Mouse (Mus musculus): ENCODE data around the gene Clybl. TPM values are rescaled to one million over a fixed set of nuclear protein-coding genes. Genes with fewer than 3 reads are reported as not detected.

Gene Clybl
- polyA plus RNA-seq, 1 experiment from 2014 or later, result 20.7 TPM

DNA sequence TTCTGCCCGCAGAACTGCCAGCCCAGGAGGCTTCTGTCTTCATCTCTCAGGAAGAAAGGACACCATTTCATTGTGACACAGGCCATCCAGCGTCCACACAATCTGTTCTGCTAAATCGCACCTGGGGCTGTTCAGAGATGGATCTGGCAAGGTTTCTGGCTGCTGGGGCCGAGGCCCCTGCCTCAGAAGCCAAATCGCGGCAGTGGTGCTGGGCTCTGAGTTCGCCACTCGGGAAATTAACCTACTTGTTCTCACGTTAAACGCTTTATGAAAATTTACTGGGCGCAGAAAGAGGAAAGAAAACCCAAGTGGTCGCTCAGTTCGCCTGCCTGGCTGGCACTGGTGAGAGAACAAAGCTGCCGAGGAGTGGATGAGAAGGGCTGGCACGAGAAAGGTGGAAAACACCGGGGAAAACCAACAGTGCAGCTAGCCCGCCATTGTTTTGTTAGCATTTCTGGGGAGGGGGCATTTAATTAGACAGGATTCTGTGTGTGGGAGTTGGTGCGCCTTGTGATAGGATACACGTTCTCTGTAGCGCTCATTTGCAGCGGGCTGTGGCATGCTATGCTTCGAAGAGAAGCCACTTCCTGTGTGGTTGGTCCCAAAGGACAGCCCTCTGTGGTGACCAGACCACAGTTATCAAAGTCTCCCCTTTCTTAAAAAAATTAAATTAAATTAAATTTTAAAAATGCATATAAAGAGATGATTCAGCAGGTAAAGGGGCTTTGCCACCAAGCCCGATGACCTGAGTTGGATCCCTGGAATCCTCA lies 177.8 kb downstream of the Clybl start:
- H3K36me3 ChIP-seq (ENCODE audit: insufficient read depth), result no peaks in the 10 kb centered on the region
- H3K4me3 ChIP-seq (ENCODE audit: low read depth, low read length), result no peak overlapping the region
- DNase-seq, result no peak
- no peak overlapping the region for H3K9ac ChIP-seq
- H3K27me3 ChIP-seq (ENCODE audit: insufficient read depth, low read length), result no peaks in the 10 kb centered on the region
- no peaks in the 10 kb centered on the region for H3K9me3 ChIP-seq (ENCODE audit: low read depth, low read length)
- WGBS, result 82% methylated on average over 23 of the region's 23 CpGs
- no peak for TF ChIP-seq CTCF (IDR thresholded peaks at IDR 0.05; ENCODE audit: low read depth)
- H3K4me1 ChIP-seq (ENCODE audit: insufficient read depth), result no peaks in the 10 kb centered on the region
- H3K4me2 ChIP-seq, result no peak overlapping the region
- no peak for ATAC-seq (ENCODE audit: insufficient read depth)
- H3K27ac ChIP-seq (ENCODE audit: low read depth), result no peak overlapping the region

DNA sequence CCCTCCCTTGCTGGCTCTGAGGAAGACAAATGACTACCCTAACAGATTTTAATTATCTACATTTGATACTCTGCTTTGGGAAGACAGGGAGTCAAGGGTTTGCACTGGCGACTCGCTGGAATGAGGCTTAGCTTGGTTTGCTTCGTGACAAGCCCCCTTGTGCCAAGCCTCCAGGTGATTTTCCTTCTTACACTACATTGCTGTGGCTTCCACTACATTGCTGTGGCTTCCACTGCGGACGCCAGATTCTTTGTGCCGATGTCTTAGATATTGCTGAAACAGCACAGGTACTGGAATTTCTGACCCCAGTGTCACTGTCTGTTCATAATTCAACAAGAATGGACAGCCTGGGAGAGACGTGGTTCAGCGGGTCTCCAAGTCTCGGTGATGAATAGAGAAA lies 180.3 kb downstream of the Clybl start:
- ATAC-seq (ENCODE audit: insufficient read depth) (no peak), DNase-seq (no peak)
- no peak overlapping the region for H3K4me3 ChIP-seq (ENCODE audit: low read depth, low read length)
- no peaks in the 10 kb centered on the region for H3K27me3 ChIP-seq (ENCODE audit: insufficient read depth, low read length)
- no peak overlapping the region for H3K27ac ChIP-seq (ENCODE audit: low read depth)
- no peaks in the 10 kb centered on the region for H3K36me3 ChIP-seq (ENCODE audit: insufficient read depth)
- H3K9ac ChIP-seq, result no peak overlapping the region
- no peaks in the 10 kb centered on the region for H3K9me3 ChIP-seq (ENCODE audit: low read depth, low read length)
- H3K4me1 ChIP-seq (ENCODE audit: insufficient read depth), result no peaks in the 10 kb centered on the region
- TF ChIP-seq CTCF (IDR thresholded peaks at IDR 0.05; ENCODE audit: low read depth), result no peak
- no peak overlapping the region for H3K4me2 ChIP-seq
- 72% methylated on average over 9 of the region's 9 CpGs for WGBS

DNA sequence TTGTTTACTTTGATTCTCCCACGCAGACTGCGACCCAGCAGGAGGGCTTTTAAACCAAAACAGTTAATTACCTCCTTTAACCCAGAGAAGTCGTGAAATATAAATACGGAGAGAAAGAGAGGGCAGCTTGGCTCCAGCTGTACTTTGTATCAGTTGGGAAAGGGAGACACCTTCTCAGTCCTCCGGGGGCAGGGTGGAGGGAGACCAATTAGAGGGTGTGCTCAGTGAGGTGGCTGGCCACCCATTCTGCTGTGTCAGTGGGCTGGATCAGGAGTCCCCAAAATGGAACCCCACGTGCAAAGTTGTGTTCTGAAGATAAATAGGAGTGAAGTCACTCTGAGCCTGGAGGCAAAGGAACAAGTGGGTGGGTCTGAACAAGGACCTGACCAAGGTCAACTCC lies 181.7 kb downstream of the Clybl start:
- 22% methylated on average over 6 of the region's 6 CpGs for WGBS
- Histone ChIP-seq H3K36me3 (ENCODE audit: insufficient read depth) (no peaks in the 10 kb centered on the region), H3K9me3 (ENCODE audit: low read depth, low read length) (no peaks in the 10 kb centered on the region), H3K27me3 (ENCODE audit: insufficient read depth, low read length) (no peaks in the 10 kb centered on the region), H3K27ac (ENCODE audit: low read depth) (no peak overlapping the region), H3K4me2 (no peak overlapping the region), H3K9ac (no peak overlapping the region), H3K4me1 (ENCODE audit: insufficient read depth) (no peaks in the 10 kb centered on the region), H3K4me3 (ENCODE audit: low read depth, low read length) (no peak overlapping the region)
- DNase-seq (no peak), ATAC-seq (ENCODE audit: insufficient read depth) (no peak)
- TF ChIP-seq CTCF (IDR thresholded peaks at IDR 0.05; ENCODE audit: low read depth), result no peak

DNA sequence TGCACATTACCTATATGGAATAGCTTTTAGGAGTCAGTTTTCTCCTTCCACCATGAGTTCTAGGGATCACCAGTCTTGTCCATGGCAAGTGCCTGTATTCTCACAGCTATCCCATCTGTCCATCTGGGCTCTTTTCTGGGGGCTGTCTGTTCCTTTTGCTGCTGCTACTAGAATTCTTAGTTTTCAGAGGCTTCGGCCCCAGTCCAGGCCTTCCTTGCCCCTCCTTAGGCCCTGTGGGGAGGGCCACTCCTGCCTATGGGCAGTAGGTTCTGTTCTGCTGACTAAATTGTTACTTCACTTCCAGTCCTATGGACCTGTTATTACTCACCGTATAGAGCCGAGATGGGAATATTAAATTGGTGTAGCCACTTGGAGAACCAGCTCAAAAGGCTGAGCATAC lies 182.5 kb downstream of the Clybl start:
- ATAC-seq (ENCODE audit: insufficient read depth), result no peak

DNA sequence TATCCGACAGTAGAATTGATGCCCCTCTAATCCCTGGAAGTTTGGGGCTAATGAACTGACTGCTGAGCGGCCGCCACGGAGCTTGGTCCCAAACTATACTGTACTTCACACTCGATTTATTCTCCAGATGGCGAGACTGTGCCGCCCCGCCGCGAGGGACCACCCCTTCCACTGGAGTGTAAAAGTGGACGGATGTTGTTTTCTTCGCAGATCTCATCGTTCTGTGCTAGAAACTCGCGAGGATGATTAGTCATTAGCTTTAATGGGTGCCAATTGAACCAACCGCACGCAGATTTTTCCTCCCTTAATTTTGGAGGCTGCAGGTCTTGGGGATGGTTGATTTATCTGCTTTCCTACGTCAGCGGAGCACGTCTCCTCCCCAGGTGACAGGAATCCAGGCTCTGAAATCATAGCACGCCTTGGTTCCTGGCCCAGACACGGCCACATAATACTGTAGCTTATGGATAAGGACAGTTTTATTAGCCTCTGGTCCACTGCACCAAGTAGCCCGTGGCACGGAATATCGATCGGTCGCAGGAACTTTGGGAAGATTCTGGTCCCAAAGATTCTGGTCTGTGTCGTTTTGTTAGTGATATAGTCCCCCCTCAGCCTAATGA lies 185.9 kb downstream of the Clybl start:
- ATAC-seq (ENCODE audit: insufficient read depth) (no peak), DNase-seq (no peak)
- Histone ChIP-seq H3K9ac (no peak overlapping the region), H3K4me2 (no peak overlapping the region), H3K4me1 (ENCODE audit: insufficient read depth) (no peaks in the 10 kb centered on the region), H3K27me3 (ENCODE audit: insufficient read depth, low read length) (no peaks in the 10 kb centered on the region), H3K4me3 (ENCODE audit: low read depth, low read length) (no peak overlapping the region), H3K36me3 (ENCODE audit: insufficient read depth) (no peaks in the 10 kb centered on the region), H3K9me3 (ENCODE audit: low read depth, low read length) (no peaks in the 10 kb centered on the region), H3K27ac (ENCODE audit: low read depth) (no peak overlapping the region)
- WGBS, result 75% methylated on average over 28 of the region's 28 CpGs
- no peak for TF ChIP-seq CTCF (IDR thresholded peaks at IDR 0.05; ENCODE audit: low read depth)

More for the DNA sequence above, 182.5 kb downstream of the Clybl start:
- Histone ChIP-seq H3K4me2 (no peak overlapping the region), H3K4me1 (ENCODE audit: insufficient read depth) (no peaks in the 10 kb centered on the region), H3K9ac (no peak overlapping the region), H3K36me3 (ENCODE audit: insufficient read depth) (no peaks in the 10 kb centered on the region), H3K27ac (ENCODE audit: low read depth) (no peak overlapping the region), H3K9me3 (ENCODE audit: low read depth, low read length) (no peaks in the 10 kb centered on the region), H3K4me3 (ENCODE audit: low read depth, low read length) (no peak overlapping the region), H3K27me3 (ENCODE audit: insufficient read depth, low read length) (no peaks in the 10 kb centered on the region)
- 90% methylated on average over 3 of the region's 3 CpGs for WGBS
- DNase-seq, result no peak
- TF ChIP-seq CTCF (IDR thresholded peaks at IDR 0.05; ENCODE audit: low read depth), result no peak

DNA sequence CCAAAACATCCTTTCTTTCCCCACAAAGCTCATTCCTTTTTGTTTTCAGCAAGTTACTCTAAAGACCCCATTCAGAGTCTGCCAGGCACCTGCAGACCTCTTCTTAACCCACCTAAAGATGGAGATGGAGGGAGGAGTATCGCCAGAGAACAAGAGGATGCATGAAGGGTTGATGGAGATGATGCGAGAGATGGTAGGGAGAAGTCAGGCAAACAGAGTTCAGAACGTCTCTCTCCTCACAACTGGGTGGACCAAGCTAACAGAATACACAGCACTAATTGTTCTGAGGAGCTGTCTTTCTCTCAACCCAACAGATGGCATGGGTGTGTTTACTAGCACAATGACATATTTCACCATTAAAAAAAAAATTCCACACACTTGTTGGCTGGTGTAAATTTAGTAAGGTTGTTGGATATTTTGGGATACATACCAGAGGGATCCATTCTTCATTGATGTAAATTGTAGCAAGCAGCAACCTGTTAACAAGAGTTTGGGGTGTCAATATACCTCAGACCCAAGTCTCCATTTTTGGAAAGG lies 186.4 kb downstream of the Clybl start:
- no peak for ATAC-seq (ENCODE audit: insufficient read depth)
- Histone ChIP-seq H3K9ac (no peak overlapping the region), H3K36me3 (ENCODE audit: insufficient read depth) (no peaks in the 10 kb centered on the region), H3K9me3 (ENCODE audit: low read depth, low read length) (no peaks in the 10 kb centered on the region), H3K4me2 (no peak overlapping the region), H3K27me3 (ENCODE audit: insufficient read depth, low read length) (no peaks in the 10 kb centered on the region), H3K4me1 (ENCODE audit: insufficient read depth) (no peaks in the 10 kb centered on the region), H3K4me3 (ENCODE audit: low read depth, low read length) (no peak overlapping the region), H3K27ac (ENCODE audit: low read depth) (no peak overlapping the region)
- 80% methylated on average over 3 of the region's 3 CpGs for WGBS
- TF ChIP-seq CTCF (IDR thresholded peaks at IDR 0.05; ENCODE audit: low read depth), result no peak
- no peak for DNase-seq

DNA sequence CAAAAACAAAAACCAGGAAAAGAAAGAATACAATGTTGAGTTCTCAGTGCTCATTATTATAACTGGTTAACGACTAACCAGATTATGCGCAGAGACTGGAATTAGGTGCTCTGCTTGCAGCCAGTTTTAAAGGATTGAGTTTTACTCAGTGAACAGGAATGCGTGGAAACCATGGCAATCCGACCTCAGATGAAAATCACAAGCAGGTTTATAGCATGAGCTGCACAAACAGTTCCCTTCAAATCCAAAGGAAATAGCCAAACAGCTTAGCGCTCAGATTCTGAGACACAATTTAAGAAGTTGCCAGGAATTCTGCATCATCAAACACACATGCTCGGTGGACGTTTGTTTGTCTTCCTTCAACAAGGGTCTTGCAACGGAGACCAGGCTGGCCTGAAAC lies 187.0 kb downstream of the Clybl start:
- Histone ChIP-seq H3K36me3 (ENCODE audit: insufficient read depth) (no peaks in the 10 kb centered on the region), H3K9me3 (ENCODE audit: low read depth, low read length) (no peaks in the 10 kb centered on the region), H3K4me1 (ENCODE audit: insufficient read depth) (no peaks in the 10 kb centered on the region), H3K4me3 (ENCODE audit: low read depth, low read length) (no peak overlapping the region), H3K9ac (no peak overlapping the region), H3K4me2 (no peak overlapping the region), H3K27ac (ENCODE audit: low read depth) (no peak overlapping the region), H3K27me3 (ENCODE audit: insufficient read depth, low read length) (no peaks in the 10 kb centered on the region)
- ATAC-seq (ENCODE audit: insufficient read depth), result no peak
- no peak for TF ChIP-seq CTCF (IDR thresholded peaks at IDR 0.05; ENCODE audit: low read depth)
- 78% methylated on average over 8 of the region's 8 CpGs for WGBS
- DNase-seq, result no peak

All from lung, embryonic 14.5 days (tissue).